Mouse (Mus musculus): Measurements from ENCODE around the gene Gtf2ird1.
"Not testable (repeated sequence)": the region's sequence is repeated elsewhere in the genome, so short reads cannot be mapped to it uniquely, and the experiment has no call there.

Gene Gtf2ird1

DNA sequence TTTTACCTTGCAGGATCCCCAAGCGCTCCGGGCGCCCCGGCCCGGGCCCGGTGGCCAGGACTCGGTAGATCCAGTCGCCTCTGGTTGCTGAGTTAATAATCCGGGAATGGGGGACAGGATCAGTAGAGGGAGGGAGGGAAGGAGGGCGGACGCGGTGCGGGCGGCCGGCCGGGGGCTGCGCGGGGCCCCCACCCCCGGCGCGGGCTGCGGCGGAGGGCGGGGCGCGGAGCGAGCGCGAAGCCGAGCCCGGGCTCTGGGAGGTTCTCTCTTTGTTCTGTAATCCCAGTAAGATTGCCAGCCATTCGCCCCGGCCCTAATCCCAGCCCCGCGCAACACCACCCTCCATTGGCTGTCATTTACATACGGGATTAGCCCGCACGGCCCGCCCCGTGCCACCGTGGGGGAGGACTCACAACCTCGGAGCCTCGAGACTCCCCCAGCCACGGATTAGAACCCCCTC, at the start of gene Gtf2ird1:
TSS of gene Gtf2ird1 (minus strand) at position 214 of the 460 bp plus-strand sequence.
- peak; percentile 80 for ATAC-seq (ENCODE audit: insufficient number of reproducible peaks, low FRiP score, low TSS enrichment)

DNA sequence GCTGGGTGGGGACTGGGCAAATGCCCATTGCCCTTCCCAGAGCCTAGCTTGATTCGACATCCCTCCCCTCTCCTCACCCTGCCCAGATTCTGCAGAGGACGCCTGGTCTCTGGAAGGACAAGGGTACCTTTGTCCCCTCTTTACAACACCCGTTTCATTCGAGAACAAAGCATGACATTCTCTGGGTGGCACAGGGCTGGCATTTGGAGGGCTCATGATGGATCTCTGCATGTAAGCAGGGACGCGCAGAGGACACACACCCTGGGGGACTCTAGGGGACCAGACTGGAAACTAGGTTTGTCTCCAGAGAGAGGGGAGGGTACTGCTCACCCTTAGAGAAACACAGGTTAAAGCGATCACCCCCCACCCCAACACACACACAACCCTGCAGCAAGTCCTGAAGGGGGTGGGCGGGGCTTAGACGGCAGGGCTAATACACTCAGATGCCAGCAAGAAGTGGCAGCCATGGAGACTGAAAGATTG, 49.3 kb upstream of the Gtf2ird1 start:
- no peak for ATAC-seq (ENCODE audit: insufficient number of reproducible peaks, low FRiP score, low TSS enrichment)

DNA sequence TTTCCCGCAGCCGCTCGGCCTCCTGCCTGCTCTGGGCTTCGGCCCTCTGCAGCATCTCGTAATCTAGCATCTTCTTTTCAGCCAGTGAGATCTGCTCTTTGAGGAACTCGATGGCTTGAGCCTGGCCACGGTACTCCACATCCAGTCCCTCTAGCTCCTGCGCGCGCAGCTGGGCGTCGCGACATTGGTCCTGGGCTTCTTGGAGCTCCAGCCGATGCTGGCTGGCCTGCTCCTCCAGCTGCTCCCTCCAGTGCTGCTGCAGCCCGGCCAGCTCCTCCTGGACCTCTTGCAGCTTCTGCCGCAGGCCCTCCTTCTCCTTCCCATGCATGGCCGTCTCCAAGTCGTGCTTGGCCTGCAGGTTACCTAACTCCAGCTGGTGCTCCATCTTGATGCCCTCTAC, 46.1 kb upstream of the Gtf2ird1 start:
- ATAC-seq (ENCODE audit: insufficient number of reproducible peaks, low FRiP score, low TSS enrichment): no peak

DNA sequence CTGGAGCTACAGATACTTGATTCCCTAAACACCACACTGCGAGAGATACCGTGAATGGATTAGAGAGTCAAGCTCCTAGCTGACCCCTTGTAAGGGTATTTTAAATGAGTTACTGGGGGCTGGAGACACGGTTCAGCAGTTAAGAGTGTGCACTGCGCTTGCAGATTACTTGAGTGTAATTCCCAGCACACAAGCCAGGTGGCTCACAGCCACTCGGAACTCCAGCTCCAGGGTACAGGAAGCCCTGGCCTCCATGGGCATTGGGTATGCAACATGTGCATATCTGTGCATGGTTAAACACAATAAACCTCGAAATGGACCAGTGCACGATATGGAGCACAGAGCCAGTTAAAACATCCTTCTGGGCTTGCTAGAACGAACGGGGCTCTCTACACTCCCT, 44.9 kb upstream of the Gtf2ird1 start:
- no peak for ATAC-seq (ENCODE audit: insufficient number of reproducible peaks, low FRiP score, low TSS enrichment)

DNA sequence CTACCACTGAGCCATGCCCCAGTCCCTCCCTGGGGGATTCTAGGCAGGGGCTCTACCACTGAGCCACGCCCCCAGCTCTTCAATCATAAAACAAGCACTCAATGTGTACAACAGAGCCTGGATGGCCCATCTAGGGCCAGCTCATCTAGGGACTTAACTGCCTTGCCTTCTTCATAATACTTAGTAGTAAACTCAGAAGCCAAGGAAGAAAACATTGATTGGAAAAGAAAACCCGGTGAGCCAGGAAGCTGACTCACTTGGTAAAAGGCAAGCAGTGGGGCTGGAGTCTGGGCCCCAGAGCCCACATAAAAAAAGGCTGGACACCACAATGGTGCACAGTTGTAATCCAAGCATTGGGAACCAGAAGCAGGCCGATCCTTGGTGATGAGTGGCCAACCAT, 44.2 kb upstream of the Gtf2ird1 start:
- no peak for ATAC-seq (ENCODE audit: insufficient number of reproducible peaks, low FRiP score, low TSS enrichment)

DNA sequence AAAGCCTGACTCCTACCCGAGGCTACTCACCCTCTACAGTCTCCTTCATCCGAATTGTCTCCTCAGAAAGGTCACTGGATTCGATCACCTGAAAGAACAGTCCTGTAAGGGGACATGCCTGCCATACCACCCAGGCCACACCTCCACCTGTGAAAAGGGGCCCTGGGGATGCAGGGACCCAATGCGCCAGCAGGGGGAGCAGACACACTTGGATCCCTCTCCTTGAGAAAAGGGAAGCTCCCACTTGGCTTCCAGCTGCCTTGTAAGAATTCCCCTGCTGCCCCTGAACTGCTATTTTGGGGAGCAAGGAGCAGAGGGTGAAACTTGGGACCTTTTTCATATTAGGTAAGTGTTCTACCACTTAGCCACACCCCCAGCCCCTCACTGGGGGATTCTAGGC, 43.5 kb upstream of the Gtf2ird1 start:
- ATAC-seq (ENCODE audit: insufficient number of reproducible peaks, low FRiP score, low TSS enrichment): peak; percentile 10; the same call in 1 of the 2 replicates

DNA sequence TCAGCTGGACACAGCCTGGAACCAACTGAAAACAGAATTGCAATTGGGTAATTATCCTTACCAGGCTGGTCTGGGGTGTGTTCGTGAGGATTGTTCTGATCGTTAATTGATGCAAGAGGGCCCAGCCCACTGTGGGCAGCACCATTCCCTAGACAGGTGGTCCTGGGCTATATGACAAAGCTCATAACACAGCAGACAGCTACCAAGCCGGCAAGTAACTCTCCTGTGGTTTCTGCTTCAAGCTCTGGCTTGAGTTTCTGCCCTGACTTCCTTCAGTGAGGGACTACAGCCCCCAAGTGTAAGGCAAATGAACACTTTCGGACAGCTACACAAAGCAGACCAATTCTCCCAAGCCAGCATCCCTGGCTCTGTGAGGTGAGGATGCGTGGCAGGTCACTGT, 40.5 kb upstream of the Gtf2ird1 start:
- ATAC-seq (ENCODE audit: insufficient number of reproducible peaks, low FRiP score, low TSS enrichment): no peak

DNA sequence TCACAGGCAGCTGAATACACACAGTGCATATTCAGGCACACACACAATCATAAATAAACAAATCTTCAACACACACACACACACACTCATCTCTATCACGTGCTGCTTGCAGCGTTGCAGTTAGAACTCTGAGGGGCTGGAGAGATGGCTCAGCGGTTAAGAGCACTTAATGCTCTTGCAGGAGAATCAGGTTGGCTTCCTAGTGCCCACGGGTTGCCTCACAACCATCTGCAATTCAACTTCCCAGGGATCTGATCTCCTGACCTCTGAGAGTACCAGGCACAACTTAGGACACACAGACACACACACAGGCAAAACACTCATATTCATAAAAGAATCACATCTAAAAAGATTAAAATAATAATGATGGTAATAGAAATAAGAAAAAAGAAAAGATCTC, 39.3 kb upstream of the Gtf2ird1 start:
- ATAC-seq (ENCODE audit: insufficient number of reproducible peaks, low FRiP score, low TSS enrichment): no peak

DNA sequence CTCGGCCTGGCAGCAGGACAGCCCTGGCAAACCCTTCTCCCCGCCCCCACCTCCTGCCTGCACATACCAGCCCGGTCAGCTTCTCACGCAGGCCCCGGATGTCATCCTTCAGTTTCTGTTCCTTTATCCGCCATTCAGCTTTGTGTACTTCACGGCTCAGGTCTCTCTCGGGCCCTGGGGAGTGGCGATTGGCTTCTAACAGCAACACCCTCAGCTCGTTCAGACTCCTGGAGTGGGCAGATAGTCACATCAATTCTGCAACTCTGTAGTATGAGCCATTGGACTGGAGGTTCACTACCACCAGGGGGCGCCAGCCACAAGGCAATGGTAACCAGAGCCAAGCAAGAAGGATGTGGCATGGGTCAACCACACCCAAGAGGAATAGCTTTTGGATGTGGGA, 37.6 kb upstream of the Gtf2ird1 start:
- peak; percentile 38; the same call in 1 of the 2 replicates for ATAC-seq (ENCODE audit: insufficient number of reproducible peaks, low FRiP score, low TSS enrichment)

DNA sequence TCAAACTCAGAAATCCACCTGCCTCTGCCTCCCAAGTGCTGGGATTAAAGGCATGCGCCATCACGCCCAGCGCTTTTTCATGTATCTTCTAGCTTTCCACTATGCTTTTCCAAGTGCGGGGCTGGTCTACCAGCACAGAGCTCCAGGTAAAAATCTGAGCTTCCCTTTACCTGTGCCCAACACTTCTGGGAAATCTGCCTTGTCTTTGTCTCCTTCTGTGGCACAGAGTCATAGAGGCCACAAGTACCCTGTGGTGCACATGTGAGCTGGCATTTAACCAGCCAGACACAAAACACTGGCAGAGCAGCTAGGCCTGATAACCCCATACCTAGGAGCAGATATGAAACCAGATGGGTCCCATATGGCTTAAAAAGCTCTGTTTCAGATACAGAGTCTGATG, 36.4 kb upstream of the Gtf2ird1 start:
- no peak for ATAC-seq (ENCODE audit: insufficient number of reproducible peaks, low FRiP score, low TSS enrichment)

DNA sequence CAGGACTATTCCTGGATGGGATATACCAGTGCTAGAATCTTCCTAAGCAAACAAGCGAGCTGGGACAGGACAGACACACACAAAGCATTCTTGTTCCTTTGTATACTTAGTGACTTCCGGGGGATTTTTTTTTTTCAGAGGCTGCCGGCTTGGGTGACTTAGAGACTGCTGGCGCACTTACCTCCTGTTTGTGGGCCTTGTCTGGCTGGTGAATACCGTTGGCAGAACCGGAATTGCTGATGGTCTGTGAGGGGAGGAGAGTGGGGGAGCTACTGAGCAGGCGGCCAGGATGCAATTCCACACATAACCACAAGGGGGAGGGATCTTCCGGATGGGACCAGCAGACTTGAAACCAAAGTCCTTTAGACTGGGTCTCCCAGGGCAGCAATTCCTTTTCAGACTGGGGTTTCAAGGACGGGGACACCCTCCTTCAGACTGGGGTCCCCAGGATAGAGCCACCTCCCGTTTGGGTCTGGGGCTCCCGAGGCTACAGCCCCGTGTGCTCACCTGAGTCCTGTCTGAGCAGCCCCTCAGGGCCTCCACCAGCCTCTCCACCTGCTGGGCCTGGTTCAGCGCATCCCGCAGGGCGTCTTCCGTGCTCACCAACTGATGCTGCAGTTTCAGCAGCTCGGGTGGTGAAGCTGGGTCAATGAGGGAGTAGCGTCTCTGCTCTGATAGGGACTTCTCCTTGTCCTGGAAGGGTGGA, 35.3 kb upstream of the Gtf2ird1 start:
- ATAC-seq (ENCODE audit: insufficient number of reproducible peaks, low FRiP score, low TSS enrichment): 0 out of 2 replicates have a peak, but pooled peaks have one; percentile 34

DNA sequence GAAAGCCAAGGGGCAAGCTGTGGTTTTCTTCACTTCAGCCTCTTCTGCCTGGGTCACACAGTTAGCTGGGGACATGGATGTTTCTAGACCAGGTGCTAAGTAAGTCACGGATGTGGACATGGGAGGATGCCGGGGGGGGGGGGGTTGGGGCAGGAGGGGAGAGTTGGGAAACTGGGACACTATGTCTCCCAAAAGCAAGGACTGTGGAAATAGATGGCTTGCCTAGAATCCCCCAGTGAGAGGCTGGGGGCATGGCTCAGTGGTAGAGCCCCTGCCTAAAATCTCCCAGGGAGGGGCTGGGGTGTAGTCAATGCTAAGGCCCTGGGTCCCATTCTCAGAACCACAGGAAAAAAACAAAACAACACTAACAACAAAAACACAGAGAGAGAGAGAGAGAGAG, 34.7 kb upstream of the Gtf2ird1 start:
- no peak for ATAC-seq (ENCODE audit: insufficient number of reproducible peaks, low FRiP score, low TSS enrichment)

DNA sequence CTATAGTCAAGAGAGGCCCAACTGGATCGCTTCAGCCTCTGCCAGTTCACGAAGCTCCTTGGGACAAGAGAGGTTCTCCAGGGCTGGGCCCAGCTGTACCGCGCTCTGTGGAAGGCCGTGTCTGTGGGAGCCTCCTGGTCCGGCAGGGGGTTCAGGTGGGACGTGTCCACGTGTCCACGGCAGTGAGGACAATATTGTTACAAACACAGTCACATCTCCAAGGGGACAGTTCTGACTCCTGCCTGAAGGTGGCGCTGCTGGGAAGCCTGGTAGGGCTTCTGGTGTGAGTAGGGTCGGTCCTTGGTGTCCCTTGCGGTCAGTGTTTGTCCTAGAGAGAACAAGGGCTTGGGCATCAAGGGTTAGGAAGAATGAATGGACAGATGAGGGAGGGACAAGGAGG, 33.9 kb upstream of the Gtf2ird1 start:
- ATAC-seq (ENCODE audit: insufficient number of reproducible peaks, low FRiP score, low TSS enrichment): no peak

DNA sequence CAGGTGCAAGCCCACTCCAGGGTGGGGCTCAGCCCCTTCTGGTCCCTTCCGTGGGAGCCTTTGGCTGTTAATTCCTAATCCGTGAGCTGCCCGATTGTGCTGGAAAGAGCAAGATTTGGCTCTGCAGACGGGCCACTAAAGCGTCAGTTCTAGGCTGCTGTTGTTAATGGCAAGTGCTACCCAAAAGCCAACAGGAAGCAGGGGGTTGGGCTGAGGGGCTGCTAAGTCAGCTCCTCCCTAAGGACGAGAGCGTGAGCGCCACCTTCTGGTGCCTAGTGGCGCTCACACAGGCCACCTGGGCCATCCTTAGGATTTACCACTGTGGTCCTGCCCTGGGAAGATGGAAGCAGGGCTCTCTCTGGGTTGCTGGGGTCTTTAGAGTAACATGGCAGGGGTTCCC, 33.1 kb upstream of the Gtf2ird1 start:
- no peak for ATAC-seq (ENCODE audit: insufficient number of reproducible peaks, low FRiP score, low TSS enrichment)

DNA sequence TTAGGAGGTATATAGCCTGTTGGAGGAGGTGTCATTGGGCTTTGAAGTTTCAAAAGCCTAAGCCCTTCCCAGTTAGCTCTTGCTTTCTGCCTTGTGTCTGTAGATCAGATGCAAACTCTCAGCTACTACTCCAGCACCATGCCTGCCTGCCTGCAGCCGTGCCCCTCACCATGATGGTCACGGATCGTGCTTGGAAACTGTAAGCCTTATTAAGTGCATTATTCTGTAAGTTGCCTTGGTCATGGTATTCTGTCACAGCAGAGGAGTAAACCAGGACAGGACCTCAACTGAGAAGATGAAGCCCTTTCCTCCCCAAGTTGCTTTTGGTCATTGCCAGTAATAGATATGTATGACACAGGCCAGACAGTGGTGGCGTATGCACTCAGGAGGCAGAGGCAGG, 32.1 kb upstream of the Gtf2ird1 start:
- no peak for ATAC-seq (ENCODE audit: insufficient number of reproducible peaks, low FRiP score, low TSS enrichment)

DNA sequence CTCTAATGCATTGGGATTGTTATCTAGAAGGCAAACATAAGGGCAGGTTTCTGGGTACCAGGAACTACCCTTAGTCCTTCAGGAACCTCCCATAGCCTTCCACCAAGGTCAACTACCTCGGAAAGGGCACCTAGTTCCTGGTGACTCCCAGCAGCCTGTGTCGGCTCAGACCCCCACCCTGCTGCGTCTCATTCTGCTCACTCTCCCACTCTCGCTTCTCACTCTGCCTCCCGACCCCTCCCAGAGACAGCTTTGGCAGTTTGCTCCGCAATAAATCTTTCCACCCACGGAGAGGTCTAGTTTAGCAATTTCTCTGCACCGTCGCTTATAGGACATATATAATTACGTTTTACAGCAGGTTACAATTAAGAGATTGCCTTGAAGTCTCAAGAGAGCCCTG, 31.5 kb upstream of the Gtf2ird1 start:
- ATAC-seq (ENCODE audit: insufficient number of reproducible peaks, low FRiP score, low TSS enrichment): no peak

DNA sequence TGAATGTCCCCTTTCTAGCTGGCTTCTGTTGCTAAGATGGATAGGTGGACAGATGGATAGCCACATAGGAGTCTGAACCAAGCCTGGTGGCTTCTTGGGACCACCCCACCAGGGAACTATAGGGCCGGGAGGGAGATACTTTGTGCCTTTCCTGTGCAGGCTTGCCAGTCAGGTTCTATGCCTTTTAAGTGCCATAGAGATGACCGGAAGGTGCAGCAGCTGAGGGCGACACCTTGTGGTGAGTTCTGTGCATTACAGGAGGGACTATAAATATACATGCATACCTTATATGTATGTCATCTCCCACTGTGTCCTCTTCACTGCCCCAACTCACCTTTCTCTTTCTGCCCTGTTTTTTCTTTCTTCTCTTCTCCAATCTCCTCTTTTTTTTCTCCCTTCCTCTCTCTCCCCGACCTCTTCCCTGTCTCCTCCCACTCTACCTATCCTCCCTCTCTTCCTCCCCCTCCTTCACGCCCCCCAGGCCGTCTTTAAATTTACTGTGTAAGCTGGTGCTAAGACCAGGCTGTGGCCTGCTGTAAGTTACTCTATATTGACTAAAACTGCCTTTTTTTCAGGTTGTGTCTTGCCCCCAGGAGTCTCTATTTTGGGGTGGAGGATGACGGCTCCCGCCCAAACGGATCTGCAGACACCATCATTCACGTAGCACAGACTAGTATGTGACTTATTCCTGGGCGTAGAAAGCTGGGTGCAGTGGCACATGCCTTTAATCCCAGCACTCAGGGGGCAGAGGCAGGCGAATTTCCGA, 29.6 kb upstream of the Gtf2ird1 start:
- peak; percentile 42; the same call in 1 of the 2 replicates for ATAC-seq (ENCODE audit: insufficient number of reproducible peaks, low FRiP score, low TSS enrichment)

DNA sequence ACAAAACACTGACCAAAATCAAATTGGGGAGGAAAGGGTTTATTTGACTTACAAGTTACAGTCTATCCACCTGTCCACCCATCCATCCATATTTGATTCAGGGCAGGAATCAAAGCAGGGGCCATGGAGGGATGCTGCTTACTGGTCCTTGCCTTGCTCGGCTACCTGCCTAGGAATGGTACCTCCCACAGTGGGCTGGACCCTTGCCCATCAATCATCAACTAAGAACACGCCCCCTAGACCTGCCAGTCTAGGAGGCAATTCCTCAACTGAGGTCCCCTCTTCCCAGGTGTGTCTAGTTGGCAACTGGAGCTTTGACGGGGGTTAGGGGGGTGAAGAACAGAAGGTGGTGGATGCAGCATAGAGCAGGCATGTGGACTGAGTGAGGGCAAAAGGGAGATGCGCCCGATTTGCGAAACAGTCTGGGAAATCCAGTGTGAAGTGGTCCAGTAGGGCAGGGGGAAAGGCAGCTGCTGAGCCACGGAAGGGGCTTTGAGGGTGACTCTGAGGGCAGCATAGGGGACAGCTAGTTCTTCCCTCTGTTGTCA, 28.7 kb upstream of the Gtf2ird1 start:
- no peak for ATAC-seq (ENCODE audit: insufficient number of reproducible peaks, low FRiP score, low TSS enrichment)

DNA sequence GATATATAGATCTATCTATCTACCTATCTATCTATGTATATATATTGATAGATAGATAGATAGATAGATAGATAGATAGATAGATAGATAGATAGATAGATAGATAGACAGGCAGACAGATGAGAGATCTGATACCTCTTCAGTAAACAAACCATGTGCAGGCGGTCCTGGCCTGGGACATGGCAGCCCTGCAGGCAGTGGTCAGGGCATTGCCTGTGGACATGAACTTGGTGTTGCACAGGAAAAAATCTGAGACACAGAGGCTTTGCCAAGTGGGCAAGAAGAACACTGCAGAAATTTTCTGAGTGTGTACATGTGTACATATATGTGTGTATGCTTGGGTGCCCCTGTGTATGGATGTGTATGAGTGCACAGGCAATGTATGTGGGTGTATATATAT, 26.8 kb upstream of the Gtf2ird1 start:
- ATAC-seq (ENCODE audit: insufficient number of reproducible peaks, low FRiP score, low TSS enrichment): no peak

DNA sequence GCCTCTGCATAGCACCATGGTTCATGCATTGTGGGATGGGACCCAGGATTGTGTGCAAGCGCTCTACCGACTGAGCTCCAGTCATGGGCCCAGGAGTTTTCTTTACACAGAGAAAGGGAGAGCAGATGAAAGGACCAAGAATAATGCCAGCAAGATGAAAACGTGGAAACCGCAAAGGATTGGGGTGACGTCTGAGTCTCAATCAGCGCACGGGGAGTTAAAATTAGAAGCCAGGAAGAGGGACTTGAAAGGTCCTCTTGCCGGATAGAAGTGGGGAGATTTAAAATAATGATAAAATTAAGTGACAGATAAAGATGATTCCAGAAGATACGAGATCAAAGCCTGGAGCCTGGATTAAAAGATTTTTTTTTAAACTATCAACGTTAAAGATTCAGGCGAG, 25.8 kb upstream of the Gtf2ird1 start:
- no peak for ATAC-seq (ENCODE audit: insufficient number of reproducible peaks, low FRiP score, low TSS enrichment)

DNA sequence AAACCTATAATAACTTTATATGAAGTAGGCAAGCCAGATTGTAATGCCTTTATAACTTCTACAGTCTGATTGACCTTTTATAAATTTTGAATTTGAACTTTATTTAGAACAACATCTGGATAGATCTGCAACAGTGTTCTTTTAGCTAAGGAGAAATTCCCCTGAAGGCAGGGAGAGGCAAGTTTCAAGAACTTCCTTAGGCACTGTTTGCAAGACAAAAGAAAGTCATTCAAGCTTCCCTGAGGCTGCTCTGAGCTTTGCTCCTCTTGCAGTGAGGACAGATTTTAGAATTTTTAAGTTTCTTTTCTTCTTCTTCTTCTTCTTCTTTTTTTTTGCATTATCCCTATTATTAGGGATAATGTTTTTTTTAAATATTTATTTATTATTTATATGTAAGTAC, 22.4 kb upstream of the Gtf2ird1 start:
- ATAC-seq (ENCODE audit: insufficient number of reproducible peaks, low FRiP score, low TSS enrichment): not testable (repeated sequence)
